Mouse (Mus musculus): ENCODE results near the gene Krtap4-6.
"Not testable (repeated sequence)": the region's sequence is repeated elsewhere in the genome, so short reads cannot be mapped to it uniquely, and the experiment has no call there.

The Krtap4-6 gene

DNA sequence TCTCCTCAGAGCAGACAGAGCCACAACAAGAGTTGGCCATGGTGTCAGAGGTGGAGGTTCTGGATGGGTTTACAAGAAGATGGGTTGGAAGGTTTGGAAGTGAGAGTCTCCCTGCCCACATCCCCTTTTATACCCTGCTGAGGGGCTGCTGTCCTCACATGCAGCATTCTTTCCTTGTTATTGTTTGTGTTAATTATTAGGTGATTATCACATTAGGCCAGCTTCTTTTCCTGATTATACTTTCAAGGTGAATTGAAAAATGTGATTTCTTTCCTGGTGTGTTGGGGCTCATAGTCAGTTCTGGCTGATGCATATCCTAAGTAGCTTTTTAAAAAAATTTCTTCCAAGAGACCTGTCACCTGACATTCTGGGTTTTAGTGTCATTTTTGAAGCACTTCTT, at the start of gene Krtap4-6:
Gene Krtap4-6, minus strand, starts transcription at position 101 of the 400 bp plus-strand sequence.
- no peak for DNase-seq (ENCODE audit: low spot score in 2 of 2)

DNA sequence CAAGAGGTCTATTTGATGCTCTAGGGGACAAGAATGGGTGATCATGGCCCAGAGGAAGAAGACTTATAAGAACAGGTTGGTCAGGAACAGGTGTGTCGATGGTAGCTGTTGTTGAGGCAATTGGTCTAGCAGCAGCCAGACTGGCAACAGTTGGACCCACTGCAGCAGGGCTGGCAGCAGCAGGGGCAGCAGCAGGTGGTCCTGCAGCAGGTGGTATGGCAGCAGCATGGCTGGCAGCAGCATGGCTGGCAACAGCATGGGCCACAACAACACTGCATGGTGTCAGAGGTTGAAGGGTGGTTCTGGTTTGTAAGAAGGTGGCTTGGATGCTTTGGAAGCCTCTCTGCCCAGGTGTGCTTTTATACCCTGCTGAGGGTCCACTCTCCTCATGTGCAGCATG, 24.7 kb upstream of the Krtap4-6 start, which contains the start of gene Gm14190:
Gene Gm14190, minus strand, starts transcription at position 278 of the 400 bp plus-strand sequence.
- DNase-seq (ENCODE audit: low spot score in 2 of 2) = no peak

DNA sequence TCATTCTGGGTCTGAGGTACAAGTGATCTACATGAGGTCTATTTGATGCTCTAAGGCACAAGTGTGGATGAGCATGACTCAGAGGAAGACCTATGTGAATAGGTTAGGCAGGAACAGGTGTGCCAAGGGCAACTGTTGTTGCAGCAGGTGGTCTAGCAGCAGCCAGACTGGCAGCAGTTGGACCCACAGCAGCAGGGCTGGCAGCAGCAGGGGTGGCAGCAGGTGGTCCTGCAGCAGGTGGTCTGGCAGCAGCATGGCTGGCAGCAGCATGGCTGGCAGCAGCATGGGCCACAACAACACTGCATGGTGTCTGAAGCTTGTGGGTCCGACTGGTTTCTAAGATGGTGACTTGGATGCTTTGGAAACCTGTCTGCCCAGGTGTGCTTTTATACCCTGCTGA, 19.5 kb upstream of the Krtap4-6 start:
- not testable (repeated sequence) for DNase-seq (ENCODE audit: low spot score in 2 of 2)

DNA sequence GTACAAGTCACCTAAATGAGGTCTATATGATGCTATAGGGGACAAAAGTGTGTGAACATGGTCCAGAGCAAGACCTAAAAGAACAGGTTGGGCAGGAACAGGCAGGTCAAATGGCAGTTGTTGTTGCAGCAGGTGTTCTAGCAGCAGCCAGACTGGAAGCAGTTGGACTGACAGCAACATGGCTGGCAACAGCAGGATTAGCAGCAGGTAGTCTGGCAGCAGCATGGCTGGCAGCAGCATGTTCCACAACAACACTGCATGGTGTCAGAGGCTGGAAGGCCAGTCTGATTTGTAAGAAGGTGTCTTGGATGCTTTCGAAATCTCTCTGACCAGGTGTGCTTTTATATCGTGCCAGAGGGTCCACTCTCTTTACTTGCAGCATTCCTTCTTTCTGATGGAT, 17.7 kb upstream of the Krtap4-6 start:
- DNase-seq (ENCODE audit: low spot score in 2 of 2) = no peak

DNA sequence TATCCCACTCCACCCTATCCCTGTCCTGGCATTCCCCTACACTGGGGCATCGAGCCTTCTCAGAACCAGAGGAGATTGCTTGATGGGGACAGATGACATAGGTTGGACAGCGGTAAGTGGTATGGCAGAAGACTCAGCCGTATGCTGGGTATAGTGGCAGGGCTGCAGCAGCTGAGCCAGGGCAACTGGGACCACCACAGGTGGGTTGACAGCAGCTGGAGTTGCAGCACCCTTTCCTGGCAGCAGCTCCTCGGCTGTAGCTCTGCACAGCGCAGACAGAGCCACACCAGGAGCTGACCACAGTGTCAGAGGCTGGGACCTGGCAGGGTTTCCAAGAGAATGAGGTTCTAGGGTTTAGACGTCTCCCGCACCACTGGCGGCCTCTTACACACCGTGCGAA, 3.0 kb downstream of the Krtap4-6 start:
- no peak for DNase-seq (ENCODE audit: low spot score in 2 of 2)

DNA sequence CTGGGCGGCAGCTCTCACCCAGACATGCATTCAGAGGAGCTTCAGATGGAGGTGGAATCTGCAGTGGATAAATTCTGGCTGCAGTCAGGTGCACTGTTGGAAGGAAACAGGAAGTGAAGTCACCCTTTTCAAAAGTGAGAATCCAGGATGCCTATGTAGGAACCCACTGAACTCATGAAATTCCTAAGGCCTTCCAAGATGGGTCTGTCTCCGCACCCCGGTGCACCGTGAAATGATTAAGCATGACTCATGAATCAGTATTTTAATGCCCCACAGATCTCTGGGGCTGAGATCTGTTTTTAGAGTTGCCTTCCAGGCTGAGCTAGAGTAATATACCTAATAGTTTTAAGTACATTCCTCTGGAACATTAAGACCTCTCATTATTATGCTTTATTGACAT, 6.5 kb downstream of the Krtap4-6 start:
- no peak for DNase-seq (ENCODE audit: low spot score in 2 of 2)

DNA sequence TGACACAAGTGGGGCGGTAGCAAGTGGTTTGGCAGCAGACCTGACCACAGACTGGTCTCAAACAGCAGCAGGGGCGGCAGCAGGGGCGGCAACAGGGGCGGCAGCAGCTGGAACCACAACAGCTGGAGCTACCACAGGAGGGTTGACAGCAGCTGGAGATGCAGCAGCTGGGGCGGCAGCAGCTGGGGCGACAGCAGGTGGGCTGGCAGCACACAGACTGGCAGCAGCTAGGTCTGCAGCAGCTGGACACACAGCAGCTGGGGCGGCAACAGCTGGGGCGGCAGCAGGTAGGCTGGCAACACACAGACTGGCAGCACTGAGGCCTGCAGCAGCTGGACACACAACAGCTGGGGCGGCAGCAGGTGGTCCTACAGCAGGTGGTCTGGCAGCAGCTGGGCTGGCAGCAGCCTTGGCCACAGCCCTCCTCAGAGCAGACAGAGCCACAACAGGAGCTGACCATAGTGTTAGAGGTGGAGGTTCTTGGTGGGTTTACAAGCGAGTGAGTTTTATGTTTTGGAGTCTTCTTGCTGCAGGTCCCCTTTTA, 7.2 kb downstream of the Krtap4-6 start, which contains the start of gene Gm11563:
Gene Gm11563, minus strand, starts transcription at position 494 of the 544 bp plus-strand sequence.
- not testable (repeated sequence) for DNase-seq (ENCODE audit: low spot score in 2 of 2)

DNA sequence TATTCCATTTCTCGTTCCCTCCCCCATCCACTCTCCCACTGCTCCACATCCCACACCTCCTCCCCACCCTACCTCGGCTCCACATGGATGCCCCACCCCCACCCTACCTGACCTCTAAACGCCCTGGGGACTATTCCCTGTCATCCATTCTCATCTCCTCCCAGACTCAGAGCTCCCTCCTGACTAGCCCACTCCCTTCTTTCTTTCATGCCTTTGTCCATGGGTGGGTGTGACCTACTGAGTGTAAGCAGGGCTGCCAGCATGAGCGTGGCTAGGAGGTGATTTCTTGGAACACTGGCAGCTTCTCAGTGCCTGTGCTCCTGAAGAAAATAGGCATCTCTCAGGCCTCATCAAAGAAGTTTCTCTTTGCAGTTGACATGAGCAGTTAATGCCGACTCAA, 8.7 kb downstream of the Krtap4-6 start:
- DNase-seq (ENCODE audit: low spot score in 2 of 2) = no peak

DNA sequence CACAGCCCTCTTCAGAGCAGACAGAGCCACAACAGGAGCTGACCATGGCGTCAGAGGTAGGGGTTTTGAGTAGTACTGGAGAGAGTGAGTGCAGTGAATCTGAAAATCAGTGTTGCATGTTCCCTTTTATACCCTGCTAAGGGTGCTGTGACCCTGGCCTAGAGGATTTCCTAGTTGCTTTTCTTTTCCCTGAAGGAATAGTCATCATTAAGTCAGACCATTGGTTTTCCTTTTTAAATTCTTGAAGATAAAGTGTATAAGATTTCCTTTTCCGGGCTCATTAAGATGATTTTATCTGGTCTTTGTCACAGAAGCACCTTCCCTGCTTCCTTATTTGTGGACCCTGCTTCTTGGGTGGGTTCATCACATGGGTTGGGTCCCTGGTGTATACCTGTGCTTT, 15.6 kb downstream of the Krtap4-6 start, which contains the start of gene Gm11555:
Gene Gm11555, minus strand, starts transcription at position 101 of the 400 bp plus-strand sequence.
- no peak for DNase-seq (ENCODE audit: low spot score in 2 of 2)

DNA sequence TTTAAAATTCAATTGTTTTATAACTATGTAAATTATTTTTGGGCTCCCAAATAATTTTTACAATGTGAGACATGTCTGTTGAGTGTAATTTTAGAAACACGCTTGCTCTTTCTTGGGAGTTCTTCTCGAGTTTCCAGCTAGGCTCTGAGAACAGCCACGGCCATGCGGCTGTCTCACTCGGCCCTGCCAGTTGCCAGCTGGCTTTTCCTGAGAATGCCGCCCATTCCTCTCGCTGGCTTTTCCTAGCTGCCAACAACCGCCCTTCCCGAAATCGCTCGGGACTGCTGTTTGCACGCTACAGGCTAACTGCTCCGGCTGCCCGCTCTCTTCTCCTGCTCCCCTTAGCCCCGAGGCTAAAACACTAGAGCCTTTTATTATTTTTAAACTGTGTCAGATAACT, 19.3 kb downstream of the Krtap4-6 start:
- no peak for DNase-seq (ENCODE audit: low spot score in 2 of 2)

DNA sequence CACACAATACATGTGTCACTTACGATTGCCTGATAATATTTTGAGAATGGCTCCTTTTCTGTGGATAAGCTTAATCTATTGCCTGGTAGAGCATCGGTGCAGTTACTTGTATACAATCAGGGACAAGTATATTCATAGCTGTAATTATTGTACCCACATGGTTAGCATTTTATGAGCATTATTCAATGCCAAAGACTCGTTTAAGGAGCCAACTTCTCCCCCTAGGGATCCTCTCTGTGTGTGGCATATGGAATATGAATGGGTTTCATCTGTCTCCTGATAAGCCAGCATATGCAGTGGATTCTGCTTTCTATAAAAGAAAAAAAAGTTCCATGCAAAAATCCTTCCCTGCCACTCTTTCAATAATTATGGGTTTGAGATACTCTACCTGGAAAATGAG, 21.4 kb downstream of the Krtap4-6 start:
- no peak for DNase-seq (ENCODE audit: low spot score in 2 of 2)

DNA sequence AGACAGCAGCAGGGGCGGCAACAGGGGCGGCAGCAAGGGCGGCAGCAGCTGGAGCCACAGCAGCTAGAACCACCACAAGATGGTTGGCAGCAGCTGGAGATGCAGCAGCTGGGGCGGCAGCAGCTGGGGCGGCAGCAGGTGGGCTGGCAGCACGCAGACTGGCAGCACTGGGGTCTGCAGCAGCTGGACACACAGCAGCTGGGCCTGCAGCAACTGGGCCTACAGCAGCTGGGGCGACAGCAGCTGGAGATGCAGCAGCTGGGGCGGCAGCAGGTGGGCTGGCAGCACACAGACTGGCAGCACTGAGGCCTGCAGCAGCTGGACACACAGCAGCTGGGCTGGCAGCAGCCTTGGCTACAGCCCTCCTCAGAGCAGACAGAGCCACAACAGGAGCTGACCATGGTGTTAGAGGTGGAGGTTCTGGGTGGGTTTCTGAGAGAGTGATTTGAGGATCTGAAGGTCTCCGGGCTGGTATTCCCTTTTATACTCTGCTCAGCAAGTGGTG, 22.1 kb downstream of the Krtap4-6 start, which contains the start of gene Krtap4-7:
Gene Krtap4-7, minus strand, starts transcription at position 455 of the 505 bp plus-strand sequence.
- not testable (repeated sequence) for DNase-seq (ENCODE audit: low spot score in 2 of 2)

DNA sequence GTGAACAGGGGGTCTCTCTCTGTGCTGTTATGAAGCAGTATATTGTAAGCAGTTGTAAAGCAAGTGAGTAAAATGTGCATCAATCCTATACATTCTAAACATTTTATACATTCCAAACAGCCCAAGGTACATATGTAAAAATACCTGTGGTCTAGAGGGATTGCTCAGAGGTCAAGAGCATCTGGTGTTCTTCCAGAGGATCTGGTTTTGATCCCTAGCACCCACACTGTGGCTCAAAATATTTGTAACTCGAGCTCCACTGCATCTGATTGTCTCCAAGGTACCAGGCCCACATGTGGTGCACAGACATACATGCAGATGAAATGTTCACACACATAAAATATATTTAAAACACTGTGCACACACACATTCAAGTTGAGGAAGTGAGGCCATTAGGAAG, 24.8 kb downstream of the Krtap4-6 start:
- no peak for DNase-seq (ENCODE audit: low spot score in 2 of 2)

DNA sequence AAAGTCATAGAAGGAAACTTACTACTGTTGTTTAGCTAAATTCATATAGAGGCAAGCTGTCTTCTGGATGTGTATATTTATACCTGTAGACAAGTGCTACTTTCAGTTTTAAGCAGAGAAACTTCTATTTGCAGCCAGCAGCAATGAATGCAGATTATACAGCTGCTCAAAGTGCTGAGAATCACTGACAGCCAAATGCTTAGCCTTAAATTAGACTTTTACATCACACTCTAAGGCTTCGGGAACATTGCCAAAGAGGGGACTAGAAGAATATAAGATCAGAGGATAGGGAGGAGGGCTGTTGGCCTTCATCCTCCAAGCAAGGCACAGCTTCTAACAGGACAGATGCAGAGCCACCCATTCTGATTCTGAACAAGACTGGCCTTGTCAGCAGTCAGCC, 28.7 kb downstream of the Krtap4-6 start:
- DNase-seq (ENCODE audit: low spot score in 2 of 2) = no peak

DNA sequence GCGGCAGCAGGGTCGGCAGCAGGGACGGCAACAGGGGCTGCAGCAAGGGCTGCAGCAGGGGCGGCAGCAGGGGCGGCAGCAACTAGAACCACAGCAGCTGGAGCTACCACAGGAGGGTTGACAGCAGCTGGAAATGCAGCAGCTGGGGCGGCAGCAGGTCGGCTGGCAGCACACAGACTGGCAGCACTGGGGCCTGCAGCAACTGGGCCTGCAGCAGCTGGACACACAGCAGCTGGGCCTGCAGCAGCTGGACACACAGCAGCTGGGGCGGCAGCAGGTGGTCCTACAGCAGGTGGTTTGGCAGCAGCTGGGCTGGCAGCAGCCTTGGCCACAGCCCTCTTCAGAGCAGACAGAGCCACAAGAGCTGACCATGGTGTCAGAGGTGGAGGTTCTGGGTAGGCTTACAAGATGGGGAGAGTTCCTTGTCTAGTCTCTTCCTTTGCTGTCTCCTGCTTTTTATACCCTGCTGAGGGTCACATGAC, 31.1 kb downstream of the Krtap4-6 start, which contains the start of gene Krtap4-2:
Gene Krtap4-2, minus strand, starts transcription at position 432 of the 482 bp plus-strand sequence.
- DNase-seq (ENCODE audit: low spot score in 2 of 2) = no peak

DNA sequence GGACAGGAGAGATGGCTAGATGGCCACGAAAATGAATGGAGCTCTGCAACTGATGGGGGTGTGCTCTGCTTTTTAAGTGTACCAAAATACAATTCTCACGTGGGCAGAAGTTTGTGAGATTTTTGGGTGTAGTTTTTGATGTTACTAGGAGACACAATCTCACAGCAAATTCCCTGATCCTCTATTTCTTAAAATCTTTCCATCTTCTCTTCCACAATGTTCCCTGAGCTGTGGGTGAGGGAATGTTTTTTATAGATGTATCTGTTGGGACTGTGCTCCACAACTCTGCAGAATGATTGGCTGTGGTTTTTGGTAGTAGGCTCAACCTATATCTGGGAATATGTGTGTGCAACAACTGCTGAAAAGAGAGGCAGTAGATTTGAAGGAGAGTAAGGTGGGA, 32.5 kb downstream of the Krtap4-6 start:
- DNase-seq (ENCODE audit: low spot score in 2 of 2) = no peak

DNA sequence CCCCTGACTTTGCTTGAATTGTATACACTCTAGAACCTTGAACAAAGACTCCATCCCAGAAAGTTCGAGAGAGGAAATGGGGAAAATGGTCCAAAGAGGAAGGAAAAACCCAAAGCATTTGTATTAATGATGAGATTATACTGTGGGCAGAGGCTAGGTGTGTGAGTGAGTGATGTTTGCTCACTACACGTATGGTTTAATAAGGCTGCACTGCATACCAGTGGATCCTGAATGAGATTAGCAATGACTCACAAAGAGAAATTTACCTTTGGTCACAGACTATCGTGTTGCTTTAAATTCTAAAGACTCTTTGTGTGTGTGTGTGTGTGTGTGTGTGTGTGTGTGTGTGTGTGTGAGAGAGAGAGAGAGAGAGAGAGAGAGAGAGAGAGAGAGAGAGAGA, 34.9 kb downstream of the Krtap4-6 start:
- DNase-seq (ENCODE audit: low spot score in 2 of 2) = no peak

DNA sequence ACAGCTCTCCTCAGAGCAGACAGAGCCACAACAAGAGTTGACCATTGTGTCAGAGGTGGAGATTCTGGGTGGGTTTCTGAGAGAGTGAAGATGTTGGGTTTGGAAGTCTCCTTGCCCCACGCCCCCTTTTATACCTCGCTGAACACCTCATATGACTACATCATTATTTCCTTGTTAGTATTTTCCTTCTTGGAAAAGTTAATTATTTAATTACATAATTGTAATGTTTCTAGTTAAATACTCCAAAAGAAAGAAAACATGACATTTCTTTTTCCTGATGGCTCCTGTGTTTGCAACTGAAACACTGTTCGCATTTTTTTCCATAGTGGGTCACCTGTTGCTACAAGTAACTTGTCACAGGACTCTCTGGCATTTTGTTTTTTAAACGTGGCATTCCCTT, 37.6 kb downstream of the Krtap4-6 start, which contains the start of gene Krtap4-1:
Gene Krtap4-1, minus strand, starts transcription at position 101 of the 400 bp plus-strand sequence.
- DNase-seq (ENCODE audit: low spot score in 2 of 2) = no peak

DNA sequence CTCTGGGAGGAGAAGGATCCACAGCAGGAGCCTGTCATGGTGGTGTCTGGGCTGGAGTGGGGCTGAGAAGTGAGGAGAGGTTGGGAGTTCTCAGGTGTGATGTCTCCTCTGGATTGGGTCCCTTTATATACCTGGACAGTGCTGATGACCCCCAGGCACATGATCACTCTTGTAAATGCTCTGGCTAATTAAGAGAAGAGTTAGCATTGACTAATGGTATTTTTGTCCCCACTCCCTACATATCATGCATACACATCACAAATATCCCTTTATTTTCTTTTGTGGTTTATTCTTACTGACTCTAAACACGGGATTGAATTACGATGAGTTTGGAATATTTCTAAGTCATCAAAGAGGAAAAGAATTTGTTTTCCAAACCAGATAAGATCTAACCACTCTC, 45.4 kb downstream of the Krtap4-6 start, which contains the start of gene Gm11562:
Gene Gm11562, minus strand, starts transcription at position 101 of the 400 bp plus-strand sequence.
- DNase-seq (ENCODE audit: low spot score in 2 of 2) = no peak

Data from thymus, postnatal 10 days (tissue).